In genomic region chr11:108396076-108396829, GRCm38 (mm10) we compare ENCODE assay signal across 28 mouse cellular contexts. TPM values are rescaled to one million over a fixed set of nuclear protein-coding genes. Genes with fewer than 3 reads are reported as not detected.
"Had no signal": no experiment of that assay in that cellular context is flagged by ENCODE, and none has a peak within 500 bp of the region (broad histone marks: within the 10 kb centered on the region; RNA-seq: fewer than 3 reads in every experiment).

No protein-coding gene starts in this region.

- H3K27me3 ChIP-seq: limb, embryonic 13.5 days; lung, embryonic 15.5 days; midbrain, embryonic 13.5 days; neural tube, embryonic 13.5 days; stomach, embryonic 15.5 days had no signal

- ATAC-seq: inflammation-experienced regulatory T-cells, adult 6 months; intestine, embryonic 16.5 days; midbrain, embryonic 13.5 days; midbrain, embryonic 16.5 days had no signal

- H3K4me3 ChIP-seq: layer of hippocampus, adult 2 months; limb, embryonic 10.5 days; limb, embryonic 13.5 days; lung, embryonic 15.5 days; megakaryocyte, embryonic 14.5 days; midbrain, embryonic 10.5 days; midbrain, embryonic 13.5 days; myocyte; neural tube, embryonic 13.5 days; stomach, embryonic 15.5 days had no signal

- DNase-seq: kidney, adult 18-20 months; kidney, adult 9 months; kidney, postnatal 25 days; layer of hippocampus, adult 9-11 months; lung, adult 18-20 months; lung, postnatal 10 days; lung, postnatal 36 days; retina, postnatal 1 day; right cerebral cortex, postnatal 25 days; spleen, adult 18-20 months; thymus, adult 18-20 months; thymus, postnatal 36 days had no signal

- H3K27ac ChIP-seq: kidney, postnatal 0 days; layer of hippocampus, adult 2 months; limb, embryonic 10.5 days; limb, embryonic 13.5 days; lung, embryonic 15.5 days; midbrain, embryonic 10.5 days; midbrain, embryonic 13.5 days; neural tube, embryonic 13.5 days; stomach, embryonic 15.5 days had no signal

- H3K4me2 ChIP-seq: limb, embryonic 13.5 days; lung, embryonic 15.5 days; midbrain, embryonic 13.5 days; neural tube, embryonic 13.5 days; stomach, embryonic 15.5 days had no signal

- H3K9ac ChIP-seq: limb, embryonic 13.5 days; lung, embryonic 15.5 days; midbrain, embryonic 13.5 days; neural tube, embryonic 13.5 days; stomach, embryonic 15.5 days had no signal

- H3K9me3 ChIP-seq: limb, embryonic 10.5 days; limb, embryonic 13.5 days; lung, embryonic 15.5 days; megakaryocyte, embryonic 14.5 days; midbrain, embryonic 10.5 days; midbrain, embryonic 13.5 days; neural tube, embryonic 13.5 days; stomach, embryonic 15.5 days had no signal

- H3K36me3 ChIP-seq: limb, embryonic 10.5 days; limb, embryonic 13.5 days; lung, embryonic 15.5 days; midbrain, embryonic 10.5 days; midbrain, embryonic 13.5 days; neural tube, embryonic 13.5 days; stomach, embryonic 15.5 days had no signal

- H3K4me1 ChIP-seq: limb, embryonic 10.5 days; limb, embryonic 13.5 days; lung, embryonic 15.5 days; megakaryocyte, embryonic 14.5 days; midbrain, embryonic 10.5 days; midbrain, embryonic 13.5 days; neural tube, embryonic 13.5 days; stomach, embryonic 15.5 days had no signal

RNA-seq across cellular contexts. Expression of gene Cep112, which starts 28.7 kb away (rescaled TPM):
- total RNA-seq: monocyte, adult 5-6 weeks had no signal

RNA-seq across cellular contexts. Expression of gene Apoh, which starts 53.1 kb away (rescaled TPM):
- total RNA-seq: monocyte, adult 5-6 weeks; neutrophil, adult 5-6 weeks had no signal
- polyA plus RNA-seq: inflammation-experienced regulatory T-cells, adult 6 months; limb, embryonic 10.5 days; limb, embryonic 13.5 days; midbrain, embryonic 10.5 days had no signal
